Mouse (Mus musculus) lung, postnatal 0 days (tissue): ENCODE results near the gene Tmed8. TPM values are rescaled to one million over a fixed set of nuclear protein-coding genes. Genes with fewer than 3 reads are reported as not detected.

ENCODE experiments used
- ATAC-seq: fragments of 200-750 bp; cut with Nextera tagmentation; 2 replicates; pipeline ENCODE4 v1.8.0; 2017; ENCODE audit warnings: moderate library complexity
- DNase-seq: peaks from one replicate; pipeline ENCODE4 v3.0.0-alpha.2; 2016; ENCODE audit warnings: low spot score
- H3K27ac ChIP-seq: fragments of 300-500 bp; sonication (generic); 2 replicates; pipeline ENCODE4 v1.5.1; 2014; ENCODE audit warnings: antibody characterized with exemption, mild to moderate bottlenecking, low read length, mixed read lengths
- H3K27me3 ChIP-seq: fragments of 300-500 bp; sonication (generic); replicated peaks from 2 replicates; pipeline ENCODE4 v1.6.1; 2014; ENCODE audit warnings: low read length, mixed read lengths; ENCODE audit not compliant: insufficient read depth
- H3K36me3 ChIP-seq: fragments of 300-500 bp; sonication (generic); 2 replicates; pipeline ENCODE4 v1.6.1; 2014; ENCODE audit warnings: low read length, mixed read lengths; ENCODE audit not compliant: insufficient read depth
- H3K4me1 ChIP-seq: fragments of 300-500 bp; sonication (generic); 2 replicates; pipeline ENCODE4 v1.6.1; 2014; ENCODE audit warnings: antibody characterized with exemption, low read depth, low read length, mixed read lengths; ENCODE audit not compliant: insufficient read depth
- H3K4me2 ChIP-seq: fragments of 300-500 bp; sonication (generic); replicated peaks from 2 replicates; pipeline ENCODE4 v1.6.1; 2014; ENCODE audit warnings: low read depth, mild to moderate bottlenecking, low read length, moderate library complexity, mixed read lengths
- H3K4me3 ChIP-seq: fragments of 300-500 bp; sonication (generic); 2 replicates; pipeline ENCODE4 v1.5.1; 2014; ENCODE audit warnings: low read depth, low read length
- H3K9ac ChIP-seq: fragments of 300-500 bp; sonication (generic); replicated peaks from 2 replicates; pipeline ENCODE4 v1.6.1; 2014; ENCODE audit warnings: low read depth, mild to moderate bottlenecking
- H3K9me3 ChIP-seq: fragments of 300-500 bp; sonication (generic); 2 replicates; pipeline ENCODE4 v1.6.1; 2016; ENCODE audit warnings: low read length, mixed read lengths
- CTCF ChIP-seq: IDR thresholded peaks from 2 replicates; pipeline ENCODE4 v1.5.1; 2016; ENCODE audit warnings: antibody characterized with exemption, mild to moderate bottlenecking
- EP300 ChIP-seq: IDR thresholded peaks from 2 replicates; pipeline ENCODE4 v1.6.1; 2016; ENCODE audit warnings: antibody characterized with exemption, mild to moderate bottlenecking, control low read depth
- WGBS: fragments of 180-500 bp; shearing (Covaris S2); extraction: QIAGEN DNeasy Blood & Tissue Kit; methylation state at CpG from one replicate; pipeline ENCODE4 v1.1.7; 2014; 5-methylcytosine and 5-hydroxymethylcytosine counted together
- polyA plus RNA-seq: library from polyadenylated mRNA; unstranded; fragments of >200 nt; fragmentation: Nextera tagmentation; extraction: Ambion mirVana; gene quantifications from 2 replicates; pipeline ENCODE4 v1.2.1, GENCODE M21; 2015

Tmed8 gene
- polyA plus RNA-seq, 1 experiment from 2014 or later, result 1.4 TPM

DNA sequence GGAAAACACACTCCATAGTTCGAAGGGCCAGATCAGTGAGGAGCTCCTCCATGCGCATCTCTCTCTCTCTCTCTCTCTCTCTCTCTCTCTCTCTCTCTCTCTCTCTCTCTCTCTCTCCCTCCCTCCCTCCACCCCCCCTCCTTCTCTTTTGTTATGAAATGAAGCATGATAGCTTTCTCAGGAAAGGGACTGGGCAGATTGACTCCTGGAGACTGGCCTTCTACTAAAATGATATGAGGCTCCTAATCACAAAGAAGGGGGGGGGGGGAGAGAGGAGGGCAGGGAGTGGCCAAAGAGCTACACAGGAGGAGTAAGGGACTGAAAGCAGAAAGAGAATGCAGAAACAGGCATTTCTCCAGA is 61.9 kb downstream of the Tmed8 start:
- Histone ChIP-seq H3K4me1 (no peaks in the 10 kb centered on the region), H3K9ac (no peak overlapping the region), H3K36me3 (no peaks in the 10 kb centered on the region), H3K9me3 (no peaks in the 10 kb centered on the region), H3K4me3 (no peak overlapping the region), H3K4me2 (no peak overlapping the region), H3K27ac (no peak overlapping the region), H3K27me3 (no peaks in the 10 kb centered on the region)
- no peak for ATAC-seq
- TF ChIP-seq CTCF (no peak), EP300 (no peak)
- DNase-seq, result no peak
- WGBS, result 80% methylated on average over 2 of the region's 2 CpGs

DNA sequence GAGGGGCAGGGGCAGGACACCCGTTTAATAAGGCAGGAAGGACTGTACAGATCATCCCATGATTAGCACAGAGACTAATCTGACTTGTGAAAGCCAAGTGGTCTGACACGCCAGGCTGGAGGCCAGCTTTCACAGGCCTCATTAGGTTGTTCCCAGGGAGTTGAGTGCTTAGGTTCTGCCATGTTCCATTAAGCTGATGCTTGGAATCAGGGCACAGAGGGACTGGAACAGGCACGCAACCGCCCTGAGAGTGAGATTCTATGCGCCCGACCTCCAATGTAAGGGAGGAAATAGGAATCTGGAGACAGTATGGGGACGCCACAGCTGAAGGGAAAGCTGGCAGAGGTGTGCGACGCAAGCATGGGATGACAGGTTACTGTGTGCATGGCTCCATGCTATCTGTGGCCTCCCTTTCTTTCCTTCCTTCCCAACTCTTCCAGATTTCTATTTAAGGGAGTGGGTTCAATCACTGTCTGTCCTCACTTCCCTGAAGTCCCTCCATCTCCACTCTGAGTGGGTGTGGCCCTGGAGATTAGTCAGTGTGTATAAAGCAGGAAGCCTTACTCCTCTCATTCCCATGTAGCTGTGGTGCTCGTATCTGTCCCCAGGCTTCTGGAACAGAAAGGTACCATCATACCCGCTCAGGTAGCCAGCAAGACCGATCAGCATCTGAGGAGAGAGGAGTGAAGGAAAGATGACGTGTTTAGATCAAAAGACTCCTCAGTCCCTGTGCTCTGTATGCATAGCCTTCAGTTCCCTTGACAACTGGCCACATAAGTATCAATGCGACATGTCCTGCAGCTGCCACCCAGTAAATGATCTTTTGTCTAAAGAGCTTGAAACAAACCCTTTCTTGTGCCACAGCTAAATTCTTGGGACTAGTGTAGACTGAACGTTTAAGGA is 62.6 kb downstream of the Tmed8 start:
- WGBS, result 79% methylated on average over 15 of the region's 15 CpGs
- H3K27ac ChIP-seq, result no peak overlapping the region
- no peaks in the 10 kb centered on the region for H3K27me3 ChIP-seq
- TF ChIP-seq CTCF, result no peak
- no peak for ATAC-seq
- no peak overlapping the region for H3K4me2 ChIP-seq
- H3K4me3 ChIP-seq, result no peak overlapping the region
- no peaks in the 10 kb centered on the region for H3K4me1 ChIP-seq
- no peak overlapping the region for H3K9ac ChIP-seq
- H3K9me3 ChIP-seq, result no peaks in the 10 kb centered on the region
- H3K36me3 ChIP-seq, result no peaks in the 10 kb centered on the region
- DNase-seq, result no peak

DNA sequence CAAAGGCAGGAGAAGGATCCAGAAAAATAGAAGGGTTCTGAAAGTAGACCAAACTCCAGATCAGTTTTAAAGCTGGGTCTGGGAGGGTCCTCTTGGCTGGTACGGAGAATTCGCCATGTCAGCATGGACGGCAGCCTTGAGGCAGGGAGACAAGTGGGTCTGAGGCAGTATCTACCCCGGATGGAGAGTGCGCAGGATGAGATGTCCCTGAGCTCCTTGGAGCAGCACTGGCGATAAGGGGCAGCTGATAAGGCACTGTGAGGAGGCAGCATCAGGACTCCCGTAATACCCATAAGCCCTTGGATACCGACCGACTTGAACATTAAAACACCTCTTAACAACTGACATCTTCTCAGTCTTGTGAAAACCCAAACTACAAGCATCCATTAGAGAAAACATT is 67.5 kb downstream of the Tmed8 start:
- no peaks in the 10 kb centered on the region for H3K9me3 ChIP-seq
- ATAC-seq (no peak), DNase-seq (no peak)
- no peak overlapping the region for H3K4me3 ChIP-seq
- H3K4me2 ChIP-seq, result no peak overlapping the region
- H3K4me1 ChIP-seq, result no peaks in the 10 kb centered on the region
- H3K9ac ChIP-seq, result no peak overlapping the region
- H3K27me3 ChIP-seq, result no peaks in the 10 kb centered on the region
- 0 out of 2 replicates have a peak, but pooled peaks cover 5% of the 10 kb centered on the region for H3K36me3 ChIP-seq
- TF ChIP-seq CTCF (no peak), EP300 (no peak)
- H3K27ac ChIP-seq, result no peak overlapping the region
- 88% methylated on average over 9 of the region's 9 CpGs for WGBS

DNA sequence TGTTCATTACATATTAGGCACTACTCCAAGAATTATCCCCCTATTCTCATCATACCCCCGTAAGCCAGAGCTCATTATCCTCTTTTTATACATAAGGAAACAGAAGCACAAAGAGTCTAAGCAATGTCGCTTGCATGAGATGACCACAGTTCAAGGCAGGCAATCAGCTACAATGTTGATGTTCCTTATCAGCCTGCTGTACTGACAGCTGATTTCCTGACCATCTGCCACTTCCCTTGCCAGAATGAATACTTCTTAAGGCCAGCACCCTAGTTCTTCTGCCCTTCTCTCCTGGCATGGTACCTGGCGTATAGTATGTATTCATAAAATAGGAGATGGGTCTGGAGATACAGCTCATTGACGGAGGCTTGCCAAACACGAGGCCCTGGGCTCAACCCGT is 68.0 kb downstream of the Tmed8 start:
- DNase-seq, result no peak
- H3K4me1 ChIP-seq, result no peaks in the 10 kb centered on the region
- 72% methylated on average over 6 of the region's 6 CpGs for WGBS
- no peak for ATAC-seq
- no peaks in the 10 kb centered on the region for H3K9me3 ChIP-seq
- H3K27me3 ChIP-seq, result no peaks in the 10 kb centered on the region
- H3K4me2 ChIP-seq, result no peak overlapping the region
- H3K4me3 ChIP-seq, result no peak overlapping the region
- no peak overlapping the region for H3K27ac ChIP-seq
- TF ChIP-seq EP300, result no peak
- no peak for TF ChIP-seq CTCF
- no peak overlapping the region for H3K9ac ChIP-seq
- 0 out of 2 replicates have a peak, but pooled peaks cover 8% of the 10 kb centered on the region for H3K36me3 ChIP-seq

DNA sequence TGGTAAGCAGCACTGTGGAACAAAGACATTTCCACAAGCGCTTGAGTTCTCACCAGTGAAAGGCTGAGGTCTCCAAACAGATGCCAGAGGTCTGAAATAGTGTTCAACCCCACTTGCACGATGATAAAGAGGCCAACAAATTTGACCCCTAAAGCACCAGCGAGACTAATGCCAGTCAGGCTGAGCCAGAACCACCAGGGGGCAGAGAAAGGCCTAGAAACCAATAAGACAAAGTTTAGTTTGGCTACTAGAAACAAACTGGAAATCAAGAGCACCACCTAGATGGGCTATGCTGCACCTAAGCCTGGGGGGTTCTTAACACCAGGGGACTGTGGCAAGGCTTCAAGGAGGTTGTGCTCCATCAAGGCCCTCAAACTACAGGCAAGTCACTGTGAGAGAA is 68.6 kb downstream of the Tmed8 start:
- 0 out of 2 replicates have a peak, but pooled peaks cover 8% of the 10 kb centered on the region for H3K36me3 ChIP-seq
- ATAC-seq (no peak), DNase-seq (peak; percentile 59)
- H3K4me3 ChIP-seq, result no peak overlapping the region
- no peak overlapping the region for H3K27ac ChIP-seq
- no peak overlapping the region for H3K4me2 ChIP-seq
- TF ChIP-seq EP300, result no peak
- peak; percentile 77 for TF ChIP-seq CTCF
- H3K9ac ChIP-seq, result no peak overlapping the region
- 53% methylated on average over 3 of the region's 3 CpGs for WGBS
- no peaks in the 10 kb centered on the region for H3K9me3 ChIP-seq
- no peaks in the 10 kb centered on the region for H3K27me3 ChIP-seq
- H3K4me1 ChIP-seq, result no peaks in the 10 kb centered on the region

- WGBS, result 44% methylated on average over 2 of the region's 2 CpGs
- Histone ChIP-seq H3K4me2 (no peak overlapping the region), H3K4me3 (no peak overlapping the region), H3K4me1 (no peaks in the 10 kb centered on the region), H3K27ac (no peak overlapping the region), H3K27me3 (no peaks in the 10 kb centered on the region), H3K9ac (no peak overlapping the region), H3K9me3 (no peaks in the 10 kb centered on the region), H3K36me3 (0 out of 2 replicates have a peak, but pooled peaks cover 8% of the 10 kb centered on the region)
- DNase-seq (peak; percentile 12), ATAC-seq (no peak)
- TF ChIP-seq CTCF (no peak), EP300 (no peak)
Observed at GRCm38 (mm10) chr12:87131181-87131580, 69.1 kb downstream of the Tmed8 start.
